Mouse (Mus musculus): ENCODE results near the gene Rnf126. TPM values are rescaled to one million over a fixed set of nuclear protein-coding genes. Genes with fewer than 3 reads are reported as not detected.

The Rnf126 gene
- 8.2 and 82.8 TPM in 2 replicates for polyA plus RNA-seq (2021; fragmentation: Nextera tagmentation)
- long read RNA-seq, experiment 1, transcript Rnf126-201 (9 exons, 1,639 nt), result major isoform, 25 of 34 reads
- long read RNA-seq, experiment 1, partial matches to known transcripts, result 3 of 34 reads
- long read RNA-seq, experiment 1, other reads (novel, unspliced or antisense), result 6 of 34 reads
- long read RNA-seq, experiment 2, partial matches to known transcripts, result 6 of 9 reads
- long read RNA-seq, experiment 2, other reads (novel, unspliced or antisense), result 0 of 9 reads

DNA sequence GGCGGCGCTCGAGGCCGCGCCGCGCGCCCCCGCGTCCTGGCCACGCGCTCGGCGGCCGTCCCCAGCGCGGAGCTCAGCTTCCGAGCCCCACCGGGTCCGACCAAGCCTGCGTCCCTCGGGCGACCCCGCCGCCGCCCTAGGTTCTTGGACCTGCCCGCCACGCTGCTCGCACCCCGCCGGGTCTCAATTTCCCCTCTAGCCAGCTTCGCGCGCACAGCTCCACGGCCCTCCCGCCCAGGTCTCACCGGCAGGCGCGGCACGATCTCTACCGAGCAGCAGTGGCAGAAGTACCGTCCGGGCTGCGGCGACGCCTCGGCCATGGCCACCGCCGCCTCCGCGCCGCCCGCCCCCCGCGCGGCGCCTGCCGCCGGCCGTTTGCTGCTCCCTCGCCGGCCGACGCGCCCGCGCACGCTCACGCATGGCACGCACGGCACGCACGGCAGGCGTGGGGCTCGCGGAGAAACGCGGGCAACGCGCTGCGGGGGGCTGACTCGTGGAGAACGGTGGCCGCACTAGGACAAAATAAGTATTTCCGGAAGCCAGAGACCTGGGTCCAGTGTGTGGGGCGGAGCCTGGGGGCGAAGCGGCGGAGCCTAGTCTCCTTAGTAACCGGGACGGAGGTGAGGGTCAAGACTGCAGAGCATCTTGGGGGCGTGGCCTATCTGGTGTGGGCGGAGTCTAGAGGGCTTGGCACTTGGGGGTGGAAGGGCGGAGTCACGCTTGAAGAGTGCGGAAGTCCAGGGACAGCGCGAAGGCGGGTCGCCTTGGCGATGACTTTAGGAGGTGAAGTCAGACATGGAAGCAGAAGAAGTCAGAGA lies at the start of gene Rnf126:
Gene Rnf126, minus strand, starts transcription at position 445 of the 818 bp plus-strand sequence.

DNA sequence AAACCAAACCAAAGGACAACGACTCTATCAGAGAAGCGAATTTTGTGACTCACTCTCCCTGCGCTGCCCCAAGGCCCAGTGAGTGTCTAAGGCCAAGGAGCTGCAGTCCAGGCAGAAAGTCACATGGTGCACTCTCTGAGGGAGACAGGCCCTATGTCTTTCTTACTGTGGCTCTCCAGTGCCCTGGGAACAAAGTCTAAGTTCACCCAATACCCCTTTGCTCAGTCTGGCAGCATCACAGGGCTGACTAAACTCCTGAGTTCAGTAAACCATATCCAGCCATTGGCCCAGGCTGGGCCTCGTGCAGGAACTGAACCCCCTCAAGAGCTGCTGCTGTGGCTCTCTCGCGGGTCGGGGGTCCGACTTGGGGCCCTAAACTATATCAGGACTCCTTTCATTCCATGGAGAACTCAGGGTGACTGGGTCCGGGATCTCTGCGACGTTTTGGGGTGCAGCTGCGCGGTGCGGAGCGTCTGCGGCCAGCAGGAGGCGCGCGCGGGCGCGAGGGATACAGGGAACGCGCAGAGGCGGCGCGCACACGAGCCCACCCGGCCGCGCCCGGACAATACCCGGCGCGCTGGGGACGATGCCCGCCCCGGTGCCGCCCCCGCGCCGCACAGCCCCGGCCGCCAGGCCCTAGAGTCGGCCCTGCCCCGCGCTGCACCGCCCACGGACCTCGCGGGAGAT lies 26.4 kb upstream of the Rnf126 start, which contains the start of gene Palm:
Gene Palm, plus strand, starts transcription at position 522 of the 687 bp plus-strand sequence.

GRCm38 (mm10) chr10:79790861-79791260 lies 24.1 kb upstream of the Rnf126 start, which contains the start of gene Prss57:
Prss57 (minus strand) TSS chr10:79790961.

DNA sequence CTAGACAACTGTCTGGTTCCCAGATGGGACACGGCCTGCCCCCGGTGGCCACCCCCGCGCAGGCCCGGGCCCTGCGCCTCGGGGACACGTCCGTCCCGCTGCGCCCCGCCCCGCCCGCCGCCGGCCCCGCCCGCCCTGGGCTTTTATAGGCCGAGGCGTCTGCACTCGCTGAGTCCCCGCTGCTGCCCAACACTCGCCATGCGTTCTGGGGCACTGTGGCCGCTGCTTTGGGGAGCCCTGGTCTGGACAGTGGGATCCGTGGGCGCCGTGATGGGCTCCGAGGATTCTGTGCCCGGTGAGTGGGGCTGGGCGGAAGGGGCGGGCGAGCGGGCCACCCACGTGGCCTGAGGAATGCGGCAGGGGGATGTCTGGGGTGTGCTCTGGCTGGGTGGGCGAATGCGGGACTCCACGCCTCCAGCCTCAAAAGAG lies 10.4 kb upstream of the Rnf126 start, which contains the start of gene Fstl3:
Gene Fstl3, plus strand, starts transcription at position 170 of the 429 bp plus-strand sequence.

DNA sequence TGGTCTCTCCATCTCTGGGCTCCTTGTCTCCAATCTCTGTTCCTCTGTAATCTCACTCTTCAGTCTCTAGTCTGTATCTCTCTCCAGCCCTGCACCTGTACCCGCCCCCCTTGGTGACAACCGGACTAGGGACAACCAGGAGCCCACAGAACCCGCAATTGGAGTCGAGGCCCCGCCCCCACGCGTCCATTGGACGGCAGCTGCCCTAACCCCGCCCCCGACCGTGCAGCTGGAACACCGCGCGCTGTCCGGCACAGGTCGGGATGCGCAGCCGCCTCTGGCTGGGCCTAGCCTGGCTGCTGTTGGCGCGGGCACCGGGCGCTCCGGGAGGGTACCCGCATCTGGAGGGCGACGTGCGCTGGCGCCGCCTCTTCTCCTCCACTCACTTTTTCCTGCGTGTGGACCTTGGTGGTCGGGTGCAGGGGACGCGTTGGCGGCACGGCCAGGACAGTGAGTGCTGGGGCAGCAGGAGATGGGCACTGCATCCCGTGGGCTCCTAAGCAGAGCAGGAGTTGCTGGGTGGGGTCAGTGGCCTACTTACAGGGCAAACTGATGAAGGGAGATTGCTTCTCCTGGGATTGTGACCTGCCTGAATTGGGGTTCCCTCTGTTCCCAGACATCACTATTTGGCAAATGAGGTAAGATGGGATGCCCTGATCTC lies 11.8 kb downstream of the Rnf126 start, which contains the start of gene Fgf22:
Gene Fgf22, plus strand, starts transcription at position 221 of the 661 bp plus-strand sequence.

DNA sequence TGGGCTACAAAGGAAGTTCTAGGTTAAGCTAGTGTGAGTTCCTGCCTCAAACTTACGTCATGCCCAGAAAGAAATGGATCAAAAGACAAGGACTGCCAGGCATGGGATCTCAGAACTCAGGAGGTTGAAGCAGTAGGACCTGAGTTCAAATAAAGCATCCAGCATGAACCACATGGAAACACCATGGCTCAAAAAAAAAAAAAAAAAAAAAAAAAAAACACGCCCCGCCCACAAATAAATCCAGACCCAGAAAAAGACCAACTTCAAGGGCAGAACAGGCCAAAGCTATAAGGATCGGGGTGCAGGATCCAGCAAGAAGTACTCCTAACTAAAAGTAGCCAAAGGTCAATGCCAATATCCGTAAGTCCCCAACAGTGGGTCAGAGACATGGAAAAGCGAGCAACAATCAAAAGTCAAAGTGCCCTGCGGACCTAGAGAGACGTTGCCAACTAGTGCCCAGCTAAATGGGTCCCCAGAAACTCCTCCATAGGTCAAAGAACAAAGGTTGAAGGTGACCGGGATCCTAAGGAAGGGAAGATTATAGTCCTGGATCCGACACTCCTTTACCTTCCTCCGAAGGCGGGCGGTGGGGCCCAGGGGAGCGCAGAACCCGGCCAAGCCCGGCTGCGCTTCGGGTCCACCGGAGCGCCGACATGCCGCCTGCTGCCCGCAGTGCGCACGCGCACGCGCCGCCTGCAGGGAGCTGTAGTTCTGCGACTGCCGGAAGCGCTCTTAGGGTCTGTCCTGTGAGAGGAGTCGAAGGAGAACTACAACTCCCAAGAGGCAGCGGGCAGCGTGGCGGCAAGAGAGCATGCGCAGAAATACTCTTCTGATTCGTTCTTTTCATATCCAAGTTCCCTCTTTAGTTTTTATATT lies 20.6 kb downstream of the Rnf126 start, which contains the start of gene Polrmt:
Gene Polrmt, minus strand, starts transcription at position 684 of the 876 bp plus-strand sequence.

DNA sequence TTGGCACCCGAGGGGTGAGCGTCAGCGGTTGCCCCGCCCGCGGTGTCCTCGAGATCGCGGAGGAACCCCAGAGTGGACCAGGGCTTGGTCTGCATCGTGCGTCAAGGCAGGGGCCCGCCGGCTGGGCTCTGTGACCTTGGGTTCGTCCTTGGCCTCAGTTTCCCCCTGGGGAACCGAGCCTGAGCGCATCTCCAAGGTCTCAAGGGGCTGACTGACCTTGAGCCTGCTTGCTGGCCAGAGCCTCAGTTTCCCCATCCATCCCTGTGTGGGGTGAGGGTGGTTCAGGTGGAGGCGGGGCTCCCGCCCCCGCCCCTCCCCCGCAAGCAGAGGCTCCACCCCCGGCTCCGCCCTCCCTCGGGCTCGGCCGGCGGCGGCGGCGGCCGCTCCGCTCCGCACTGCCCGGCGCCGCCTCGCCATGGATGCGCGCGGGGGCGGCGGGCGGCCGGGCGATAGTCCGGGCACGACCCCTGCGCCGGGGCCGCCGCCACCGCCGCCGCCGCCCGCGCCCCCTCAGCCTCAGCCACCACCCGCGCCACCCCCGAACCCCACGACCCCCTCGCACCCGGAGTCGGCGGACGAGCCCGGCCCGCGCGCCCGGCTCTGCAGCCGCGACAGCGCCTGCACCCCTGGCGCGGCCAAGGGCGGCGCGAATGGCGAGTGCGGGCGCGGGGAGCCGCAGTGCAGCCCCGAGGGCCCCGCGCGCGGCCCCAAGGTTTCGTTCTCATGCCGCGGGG lies 50.3 kb downstream of the Rnf126 start, which contains the start of gene Hcn2:
Gene Hcn2, plus strand, starts transcription at position 381 of the 734 bp plus-strand sequence.

Other genes starting within 250 kb of the Rnf126 start
- gene Plpp2, start 233.2 kb downstream of the Rnf126 start, polyA plus RNA-seq (2021; fragmentation: Nextera tagmentation), result 6.0 and 8.3 TPM in 2 replicates
- 23.5 and 23.7 TPM in 2 replicates for gene Mier2, start 211.8 kb downstream of the Rnf126 start, polyA plus RNA-seq (2021; fragmentation: Nextera tagmentation)
- 1.4 and 2.3 TPM in 2 replicates for gene Theg, start 179.6 kb downstream of the Rnf126 start, polyA plus RNA-seq (2021; fragmentation: Nextera tagmentation)
- 0.83 and 1.3 TPM in 2 replicates for gene C2cd4c, start 152.9 kb downstream of the Rnf126 start, polyA plus RNA-seq (2021; fragmentation: Nextera tagmentation)
- gene Shc2, start 129.0 kb downstream of the Rnf126 start, polyA plus RNA-seq (2021; fragmentation: Nextera tagmentation), result 2.0 and 14.5 TPM in 2 replicates
- 0.27 and 0.31 TPM in 2 replicates for gene Odf3l2, start 121.2 kb downstream of the Rnf126 start, polyA plus RNA-seq (2021; fragmentation: Nextera tagmentation)
- gene Madcam1, start 102.4 kb downstream of the Rnf126 start, polyA plus RNA-seq (2021; fragmentation: Nextera tagmentation), result not detected in 2 replicates
- gene Tpgs1, start 97.6 kb downstream of the Rnf126 start, polyA plus RNA-seq (2021; fragmentation: Nextera tagmentation), result 153 and 198 TPM in 2 replicates
- gene Cdc34, start 84.8 kb downstream of the Rnf126 start, polyA plus RNA-seq (2021; fragmentation: Nextera tagmentation), result 20.2 and 34.0 TPM in 2 replicates
- 0.33 and 0.59 TPM in 2 replicates for gene Gzmm, start 77.9 kb downstream of the Rnf126 start, polyA plus RNA-seq (2021; fragmentation: Nextera tagmentation)
- 1,192 and 1,209 TPM in 2 replicates for gene Bsg, start 62.5 kb downstream of the Rnf126 start, polyA plus RNA-seq (2021; fragmentation: Nextera tagmentation)
- gene Hcn2, start 50.3 kb downstream of the Rnf126 start, polyA plus RNA-seq (2021; fragmentation: Nextera tagmentation), result 2.8 and 11.0 TPM in 2 replicates
- 16.1 and 23.3 TPM in 2 replicates for gene Polrmt, start 20.4 kb downstream of the Rnf126 start, polyA plus RNA-seq (2021; fragmentation: Nextera tagmentation)
- gene Fgf22, start 11.9 kb downstream of the Rnf126 start, polyA plus RNA-seq (2021; fragmentation: Nextera tagmentation), result 5.9 and 7.2 TPM in 2 replicates
- gene Fstl3, start 10.3 kb upstream of the Rnf126 start, polyA plus RNA-seq (2021; fragmentation: Nextera tagmentation), result 1.2 and 1.8 TPM in 2 replicates
- 1.1 and 2.3 TPM in 2 replicates for gene Prss57, start 24.0 kb upstream of the Rnf126 start, polyA plus RNA-seq (2021; fragmentation: Nextera tagmentation)
- 53.6 and 165 TPM in 2 replicates for gene Palm, start 26.6 kb upstream of the Rnf126 start, polyA plus RNA-seq (2021; fragmentation: Nextera tagmentation)
- 0.13 and 0.25 TPM in 2 replicates for gene Misp, start 54.0 kb upstream of the Rnf126 start, polyA plus RNA-seq (2021; fragmentation: Nextera tagmentation)
- 15.2 and 16.7 TPM in 2 replicates for gene Ptbp1, start 87.5 kb upstream of the Rnf126 start, polyA plus RNA-seq (2021; fragmentation: Nextera tagmentation)
- gene Prtn3, start 107.5 kb upstream of the Rnf126 start, polyA plus RNA-seq (2021; fragmentation: Nextera tagmentation), result 5.8 and 7.2 TPM in 2 replicates
- 33.9 and 47.5 TPM in 2 replicates for gene Plppr3, start 107.7 kb upstream of the Rnf126 start, polyA plus RNA-seq (2021; fragmentation: Nextera tagmentation)
- not detected in 2 replicates for gene Elane, start 119.3 kb upstream of the Rnf126 start, polyA plus RNA-seq (2021; fragmentation: Nextera tagmentation)
- not detected in 2 replicates for gene Cfd, start 123.9 kb upstream of the Rnf126 start, polyA plus RNA-seq (2021; fragmentation: Nextera tagmentation)
- gene Med16, start 142.0 kb upstream of the Rnf126 start, polyA plus RNA-seq (2021; fragmentation: Nextera tagmentation), result 30.8 and 51.7 TPM in 2 replicates
- not detected in 2 replicates for gene Gm26602, start 143.9 kb upstream of the Rnf126 start, polyA plus RNA-seq (2021; fragmentation: Nextera tagmentation)
- 4.6 and 5.7 TPM in 2 replicates for gene Kiss1r, start 150.0 kb upstream of the Rnf126 start, polyA plus RNA-seq (2021; fragmentation: Nextera tagmentation)
- gene R3hdm4, start 154.3 kb upstream of the Rnf126 start, polyA plus RNA-seq (2021; fragmentation: Nextera tagmentation), result 220 and 307 TPM in 2 replicates
- gene Arid3a, start 160.1 kb upstream of the Rnf126 start, polyA plus RNA-seq (2021; fragmentation: Nextera tagmentation), result 1.3 and 1.9 TPM in 2 replicates
- 71.4 and 97.3 TPM in 2 replicates for gene Wdr18, start 193.2 kb upstream of the Rnf126 start, polyA plus RNA-seq (2021; fragmentation: Nextera tagmentation)
- 0.11 and 0.25 TPM in 2 replicates for gene Grin3b, start 203.8 kb upstream of the Rnf126 start, polyA plus RNA-seq (2021; fragmentation: Nextera tagmentation)
- gene Tmem259, start 217.4 kb upstream of the Rnf126 start, polyA plus RNA-seq (2021; fragmentation: Nextera tagmentation), result 15.5 and 16.3 TPM in 2 replicates
- 9.0 and 11.4 TPM in 2 replicates for gene Cnn2, start 221.6 kb upstream of the Rnf126 start, polyA plus RNA-seq (2021; fragmentation: Nextera tagmentation)
- gene Abca7, start 229.5 kb upstream of the Rnf126 start, polyA plus RNA-seq (2021; fragmentation: Nextera tagmentation), result 1.4 and 1.5 TPM in 2 replicates
- gene Arhgap45, start 249.7 kb upstream of the Rnf126 start, polyA plus RNA-seq (2021; fragmentation: Nextera tagmentation), result 1.1 and 1.3 TPM in 2 replicates